Mouse (Mus musculus) forebrain, embryonic 14.5 days (tissue): Measurements from ENCODE around the gene Rsph3b. TPM values are rescaled to one million over a fixed set of nuclear protein-coding genes. Genes with fewer than 3 reads are reported as not detected.
"Not testable (repeated sequence)": the region's sequence is repeated elsewhere in the genome, so short reads cannot be mapped to it uniquely, and the experiment has no call there.

Experiments
- ATAC-seq: fragments of 200-750 bp; cut with Nextera tagmentation; 2 replicates; pipeline ENCODE4 v1.8.0; 2017; ENCODE audit warnings: mild to moderate bottlenecking, moderate library complexity
- DNase-seq: peaks from one replicate; pipeline ENCODE4 v3.0.0-alpha.2; 2015; ENCODE audit warnings: low spot score
- H3K27ac ChIP-seq: fragments of 300-500 bp; sonication (generic); 2 replicates; pipeline ENCODE4 v1.5.1; 2014; ENCODE audit warnings: low read depth, mild to moderate bottlenecking, control low read depth, low read length, moderate library complexity
- H3K27me3 ChIP-seq: fragments of 300-500 bp; sonication (generic); replicated peaks from 2 replicates; pipeline ENCODE4 v1.6.1; 2014; ENCODE audit warnings: low read length, control low read depth, mixed read lengths; ENCODE audit not compliant: control insufficient read depth, insufficient read depth
- H3K36me3 ChIP-seq: fragments of 300-500 bp; sonication (generic); 2 replicates; pipeline ENCODE4 v1.6.1; 2014; ENCODE audit warnings: low read length, control low read depth; ENCODE audit not compliant: control insufficient read depth, insufficient read depth
- H3K4me1 ChIP-seq: fragments of 300-500 bp; sonication (generic); 2 replicates; pipeline ENCODE4 v1.6.1; 2014; ENCODE audit warnings: antibody characterized with exemption, low read length, control low read depth; ENCODE audit not compliant: control insufficient read depth, insufficient read depth
- H3K4me2 ChIP-seq: fragments of 300-500 bp; sonication (generic); 2 replicates; pipeline ENCODE4 v1.6.1; 2014; ENCODE audit warnings: mild to moderate bottlenecking, control low read depth, low read length
- H3K4me3 ChIP-seq: fragments of 300-500 bp; sonication (generic); 2 replicates; pipeline ENCODE4 v1.5.1; 2014; ENCODE audit warnings: low read depth, low read length, control low read depth
- H3K9ac ChIP-seq: fragments of 300-500 bp; sonication (generic); 2 replicates; pipeline ENCODE4 v1.6.1; 2014; ENCODE audit warnings: mild to moderate bottlenecking, low read length, control low read depth, moderate library complexity
- H3K9me3 ChIP-seq: fragments of 300-500 bp; sonication (generic); replicated peaks from 2 replicates; pipeline ENCODE4 v1.6.1; 2016; ENCODE audit warnings: low read length, control low read depth, mixed read lengths; ENCODE audit not compliant: control insufficient read depth
- WGBS: fragments of 180-500 bp; shearing (Covaris S2); extraction: QIAGEN DNeasy Blood & Tissue Kit; methylation state at CpG from one replicate; pipeline ENCODE4 v1.1.7; 2014; 5-methylcytosine and 5-hydroxymethylcytosine counted together
- polyA plus RNA-seq: library from polyadenylated mRNA; unstranded; fragments of >200 nt; fragmentation: Nextera tagmentation; extraction: Ambion mirVana; gene quantifications from 2 replicates; pipeline ENCODE4 v1.2.1, GENCODE M21; 2014

Rsph3b gene
- polyA plus RNA-seq = 57.7 and 60.2 TPM in 2 replicates

DNA sequence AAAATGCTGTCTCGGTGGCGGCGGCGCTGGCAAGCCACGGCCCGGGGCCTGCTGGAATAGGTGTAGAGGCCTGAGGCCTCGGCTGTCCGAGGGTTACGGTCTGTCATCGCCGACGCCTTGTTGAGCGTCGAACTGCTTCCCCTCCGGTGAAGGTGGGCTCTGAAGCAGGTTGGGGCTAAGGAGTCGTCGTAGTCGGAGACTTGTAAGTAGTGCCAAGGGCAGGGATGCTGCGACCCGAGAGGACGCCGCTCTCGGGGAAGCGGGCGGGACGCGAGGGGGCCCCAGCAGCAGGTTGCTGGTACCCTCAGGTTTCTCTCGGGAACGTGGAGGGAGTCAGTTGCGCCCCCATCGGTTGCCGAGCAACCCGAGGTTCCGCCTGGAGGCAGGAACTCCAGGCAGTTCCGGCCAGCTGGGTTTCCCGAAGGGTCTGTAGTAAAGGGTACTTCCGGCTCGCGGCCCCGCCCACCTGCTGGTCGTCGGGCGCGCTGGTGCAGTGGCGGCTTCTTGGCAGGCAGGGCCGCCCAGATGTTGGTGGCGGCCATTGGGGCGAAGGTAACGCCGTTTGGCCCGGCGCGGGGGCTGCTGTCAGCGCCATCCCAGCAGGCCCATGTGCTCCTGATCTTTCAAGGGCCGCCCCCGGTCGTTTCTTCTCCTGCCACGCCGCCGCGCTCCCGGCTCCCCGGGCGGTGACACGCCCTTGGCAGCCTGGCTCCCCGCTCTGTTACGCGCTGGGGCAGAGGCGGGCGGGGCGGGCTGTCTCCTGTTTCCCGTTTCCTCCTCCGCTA lies at the start of gene Rsph3b:
Gene Rsph3b (minus strand): TSS at position 699 of the 785 bp plus-strand sequence.
- peak within 1 kb of the TSS; percentile 65; the same call in 1 of the 2 replicates for H3K27ac ChIP-seq
- ATAC-seq = peak; percentile 98
- H3K27me3 ChIP-seq, H3K4me1 ChIP-seq, H3K9me3 ChIP-seq, H3K36me3 ChIP-seq: not testable (repeated sequence)
- H3K4me2 ChIP-seq = peak within 1 kb of the TSS; percentile 57
- under 1% methylated on average over 66 of the region's 73 CpGs for WGBS
- peak within 1 kb of the TSS; percentile 62 for H3K9ac ChIP-seq
- DNase-seq = peak; percentile 93
- peak within 1 kb of the TSS; percentile 46 for H3K4me3 ChIP-seq

DNA sequence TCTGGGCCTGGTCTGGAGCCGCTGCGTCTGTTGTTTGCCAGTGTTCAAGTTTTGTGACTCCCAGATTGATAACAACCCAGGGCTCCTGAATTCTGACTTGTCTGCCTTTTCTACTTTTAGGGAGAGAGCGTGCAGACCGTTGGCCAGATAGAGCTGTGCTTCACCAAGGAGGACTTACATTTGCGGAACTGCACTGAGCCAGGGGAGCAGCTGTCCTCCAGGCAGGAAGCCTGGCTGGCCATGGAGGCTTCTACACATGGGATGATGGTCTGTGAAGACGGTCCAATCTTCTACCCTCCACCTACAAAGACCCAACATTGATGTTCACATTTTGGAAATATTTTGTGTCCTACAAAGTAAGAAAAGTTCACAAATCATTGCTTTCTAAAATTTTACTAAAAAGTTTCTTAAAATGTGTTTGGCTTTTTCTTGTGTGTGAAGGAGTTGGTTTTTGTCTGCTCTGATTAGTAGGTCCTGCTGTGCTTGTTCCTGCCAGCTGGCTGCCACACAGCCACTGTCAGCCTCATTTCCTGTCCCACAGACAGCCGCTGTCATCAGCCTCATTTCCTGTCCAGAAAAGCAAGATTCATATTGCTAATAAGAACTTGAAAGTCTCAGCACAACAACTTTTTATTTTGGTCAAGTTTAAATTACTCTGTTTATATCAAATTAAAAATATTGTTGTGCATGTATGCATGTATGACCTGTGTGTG lies 49.5 kb upstream of the Rsph3b start:
- H3K4me1 ChIP-seq, H3K4me2 ChIP-seq, H3K9ac ChIP-seq, DNase-seq, H3K4me3 ChIP-seq, H3K27me3 ChIP-seq, H3K36me3 ChIP-seq, ATAC-seq, H3K27ac ChIP-seq, H3K9me3 ChIP-seq: not testable (repeated sequence)
- WGBS = no CpG with 5 or more reads among the region's 7 CpGs

DNA sequence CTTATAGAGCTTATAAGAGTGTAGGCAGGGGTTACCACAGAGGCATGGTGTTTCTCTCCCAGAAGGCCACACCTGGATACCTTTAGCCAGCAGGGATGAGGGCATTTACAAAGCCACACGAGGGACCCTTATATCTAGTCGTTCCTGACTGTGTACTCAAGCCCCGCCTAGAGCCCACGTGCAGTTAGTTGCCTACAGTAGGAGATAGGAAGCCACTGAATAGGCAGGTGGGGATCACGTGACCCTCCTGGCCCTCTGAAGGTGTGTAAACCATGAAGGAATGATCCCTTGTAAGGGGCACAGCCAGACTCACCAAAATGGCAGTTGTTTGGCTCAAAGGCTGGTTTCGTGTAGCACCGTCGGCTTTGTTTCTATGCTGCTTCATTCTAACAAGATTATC lies 48.3 kb upstream of the Rsph3b start:
- not testable (repeated sequence) for H3K4me1 ChIP-seq, H3K4me3 ChIP-seq, H3K36me3 ChIP-seq, H3K9me3 ChIP-seq, H3K27me3 ChIP-seq, H3K4me2 ChIP-seq, H3K27ac ChIP-seq, DNase-seq, H3K9ac ChIP-seq, ATAC-seq
- 80% methylated on average over 8 of the region's 8 CpGs for WGBS

DNA sequence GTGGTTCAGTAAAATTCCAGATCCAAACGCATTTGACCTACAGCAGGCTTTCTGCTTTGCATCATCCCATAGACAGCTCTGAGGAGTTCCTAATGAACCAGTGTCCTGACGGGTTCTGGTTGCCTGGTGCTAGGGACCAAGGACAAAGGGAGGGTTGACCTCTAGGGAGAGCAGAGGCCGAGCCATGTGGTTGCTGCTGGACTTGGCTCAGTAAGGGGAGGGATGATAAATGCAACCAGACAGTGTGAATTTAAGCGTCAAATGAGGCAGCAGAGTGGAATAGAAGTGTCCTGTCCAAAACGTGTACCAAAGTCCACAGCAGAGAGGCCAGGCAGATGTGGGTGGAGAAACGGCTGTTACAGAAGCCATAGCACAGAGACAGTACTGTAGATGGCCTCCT lies 47.0 kb upstream of the Rsph3b start:
- not testable (repeated sequence) for H3K27ac ChIP-seq, H3K27me3 ChIP-seq, H3K9me3 ChIP-seq, H3K9ac ChIP-seq, H3K4me3 ChIP-seq, H3K4me2 ChIP-seq, H3K36me3 ChIP-seq, DNase-seq, H3K4me1 ChIP-seq, ATAC-seq
- no CpG with 5 or more reads among the region's 6 CpGs for WGBS

DNA sequence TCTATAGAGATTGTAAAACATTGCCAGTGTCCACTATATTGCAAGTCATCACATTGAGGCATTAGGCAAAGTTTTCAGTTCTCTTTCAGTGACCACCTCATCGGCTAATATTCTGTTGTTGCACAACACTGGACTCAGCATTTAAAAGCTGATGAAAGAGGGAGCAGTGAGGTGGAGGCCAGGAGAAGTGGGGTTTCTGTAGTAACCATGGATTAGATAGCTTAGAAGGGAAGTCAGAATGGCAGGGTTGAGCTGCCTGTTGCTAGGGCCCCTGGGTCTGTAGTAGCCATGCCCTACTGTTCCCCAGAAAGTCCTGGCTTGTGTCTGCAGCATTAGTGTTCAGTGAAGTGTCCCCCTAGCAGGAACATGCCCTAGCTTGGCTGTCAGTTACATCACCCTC lies 37.6 kb upstream of the Rsph3b start:
- not testable (repeated sequence) for ATAC-seq
- WGBS = 100% methylated on average over 1 of the region's 1 CpGs

DNA sequence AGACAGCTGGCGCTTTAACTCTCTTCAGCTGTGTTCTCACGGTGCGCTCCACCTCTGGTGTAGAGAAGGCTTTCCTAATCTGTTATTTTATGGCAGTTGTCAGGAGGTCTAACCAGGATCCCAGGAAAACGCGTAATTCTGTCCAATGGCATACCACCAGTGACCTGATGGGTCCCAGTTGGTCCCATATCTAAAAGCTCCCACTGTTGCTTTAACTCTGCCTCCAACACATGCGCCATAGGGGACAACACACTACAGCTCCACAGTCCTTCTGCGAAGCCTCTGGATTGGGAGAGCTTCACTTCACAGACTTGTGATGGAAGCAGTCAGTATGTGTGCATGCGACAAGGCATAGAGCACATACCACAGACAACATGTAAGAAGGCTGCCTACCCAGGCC lies 31.7 kb upstream of the Rsph3b start:
- H3K4me2 ChIP-seq, DNase-seq, ATAC-seq, H3K36me3 ChIP-seq, H3K27ac ChIP-seq, H3K4me1 ChIP-seq, H3K9ac ChIP-seq, H3K9me3 ChIP-seq, H3K27me3 ChIP-seq, H3K4me3 ChIP-seq: not testable (repeated sequence)
- WGBS = 95% methylated on average over 5 of the region's 8 CpGs

More for the DNA sequence above, 37.6 kb upstream of the Rsph3b start:
- not testable (repeated sequence) for H3K4me1 ChIP-seq, H3K4me2 ChIP-seq, H3K9me3 ChIP-seq, H3K36me3 ChIP-seq, H3K27me3 ChIP-seq, H3K9ac ChIP-seq, H3K4me3 ChIP-seq, H3K27ac ChIP-seq, DNase-seq

DNA sequence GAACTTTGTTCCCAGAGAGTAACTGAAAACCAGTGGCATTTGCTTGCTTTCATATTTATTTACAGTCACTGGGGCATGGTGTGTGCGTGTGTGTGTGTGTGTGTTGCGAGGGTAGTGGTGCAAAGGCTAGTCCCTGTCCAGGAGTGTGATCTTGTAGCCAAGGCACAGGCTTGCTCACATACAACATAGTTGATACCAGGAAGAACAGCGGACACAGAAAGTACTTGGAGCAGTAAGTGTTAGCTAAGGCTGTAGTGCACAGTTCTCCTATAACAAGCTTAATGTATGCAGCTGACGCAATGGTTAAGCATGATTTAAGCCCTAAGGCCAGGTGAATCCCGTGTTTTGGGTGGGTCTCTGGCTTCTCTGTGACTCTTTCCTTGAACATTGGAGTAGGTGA lies 30.9 kb upstream of the Rsph3b start:
- not testable (repeated sequence) for H3K9me3 ChIP-seq, H3K36me3 ChIP-seq, H3K27ac ChIP-seq, DNase-seq, H3K27me3 ChIP-seq, H3K4me1 ChIP-seq
- Histone ChIP-seq H3K4me3 (peak overlapping the region; percentile 41), H3K9ac (peak overlapping the region; percentile 59; the same call in 1 of the 2 replicates), H3K4me2 (peak overlapping the region; percentile 50)
- ATAC-seq = peak; percentile 8; the same call in 1 of the 2 replicates
- 35% methylated on average over 5 of the region's 5 CpGs for WGBS

DNA sequence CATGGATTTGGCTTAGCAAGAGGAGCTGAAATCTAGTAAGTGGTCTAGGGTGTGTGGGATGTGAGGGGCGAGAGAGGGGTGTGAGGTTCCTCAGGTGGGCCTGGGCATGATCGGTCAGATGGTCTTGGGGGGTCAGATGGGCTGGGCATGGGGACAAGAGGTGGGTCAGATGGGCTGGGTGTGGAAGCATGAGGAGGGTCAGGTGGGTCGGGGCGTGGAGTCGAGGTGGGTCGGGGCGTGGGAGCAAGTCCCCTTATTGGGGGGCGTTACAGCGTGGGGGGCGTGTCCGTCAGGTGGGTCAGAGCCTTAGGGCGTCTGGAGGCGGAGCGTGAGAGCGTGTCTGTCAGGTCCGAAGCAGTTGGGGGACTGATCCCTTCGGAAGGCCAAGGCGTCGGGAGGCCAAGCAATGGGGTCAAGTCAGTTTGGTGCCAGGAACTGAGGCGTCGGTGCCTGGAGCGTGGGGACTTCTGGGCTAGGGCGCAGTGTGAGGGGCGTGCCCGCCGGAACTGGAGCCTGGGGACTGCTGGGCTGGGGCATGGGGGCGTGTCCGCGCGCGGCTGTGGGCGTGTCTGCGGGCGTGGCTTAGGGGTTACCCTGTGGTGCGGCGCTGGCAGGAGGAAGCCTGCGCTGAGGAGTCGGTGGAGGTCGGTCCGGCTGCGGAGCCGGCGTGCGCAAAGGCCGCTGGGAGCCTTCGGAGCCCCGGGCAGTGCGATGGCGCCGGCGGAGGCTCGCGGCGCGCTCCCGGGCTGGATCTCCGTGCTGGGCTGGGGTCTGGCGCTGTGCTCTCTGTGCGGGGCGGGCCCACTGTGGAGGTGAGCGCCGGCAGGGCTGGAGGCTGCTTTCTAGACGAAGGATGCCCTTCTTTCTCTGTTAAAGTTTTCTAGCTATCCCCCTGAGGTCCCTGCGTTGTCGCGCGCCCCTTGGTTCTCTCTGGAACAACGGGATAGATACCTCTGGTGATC lies 30.1 kb upstream of the Rsph3b start, which contains the start of gene Gm49721:
Gene Gm49721 (plus strand): TSS at position 618 of the 962 bp plus-strand sequence.
- not testable (repeated sequence) for H3K27ac ChIP-seq, H3K36me3 ChIP-seq, H3K9me3 ChIP-seq, H3K4me1 ChIP-seq, H3K27me3 ChIP-seq
- peak; percentile 17 for DNase-seq
- Histone ChIP-seq H3K4me2 (peak within 1 kb of the TSS; percentile 50), H3K4me3 (peak within 1 kb of the TSS; percentile 41), H3K9ac (peak within 1 kb of the TSS; percentile 59)
- WGBS = 1% methylated on average over 37 of the region's 68 CpGs
- ATAC-seq = peak; percentile 99
